In genomic region chr5:145014278-145014677, GRCm38 (mm10) we compare ENCODE assay signal across 42 mouse cellular contexts. TPM values are rescaled to one million over a fixed set of nuclear protein-coding genes. Genes with fewer than 3 reads are reported as not detected.
"Had no signal": no experiment of that assay in that cellular context is flagged by ENCODE, and none has a peak within 500 bp of the region (broad histone marks: within the 10 kb centered on the region; RNA-seq: fewer than 3 reads in every experiment).

No protein-coding gene starts in this region.

- H3K9ac ChIP-seq: heart, embryonic 13.5 days; heart, embryonic 15.5 days; hindbrain, embryonic 12.5 days; hindbrain, embryonic 13.5 days; hindbrain, embryonic 14.5 days; hindbrain, embryonic 15.5 days; intestine, embryonic 15.5 days; kidney, embryonic 15.5 days had no signal

- H3K27ac ChIP-seq: heart, embryonic 10.5 days; heart, embryonic 13.5 days; heart, embryonic 15.5 days; hindbrain, embryonic 10.5 days; hindbrain, embryonic 12.5 days; hindbrain, embryonic 13.5 days; hindbrain, embryonic 14.5 days; hindbrain, embryonic 15.5 days; hindbrain, postnatal 0 days; intestine, embryonic 15.5 days; kidney, embryonic 15.5 days; kidney, postnatal 0 days; layer of hippocampus, adult 2 months had no signal

- ATAC-seq: hindbrain, embryonic 16.5 days; hindbrain, postnatal 0 days; inflammation-experienced regulatory T-cells, adult 6 months; intestine, embryonic 15.5 days; intestine, embryonic 16.5 days; intestine, postnatal 0 days had no signal

- H3K27me3 ChIP-seq: heart, embryonic 13.5 days; heart, embryonic 15.5 days; hindbrain, embryonic 12.5 days; hindbrain, embryonic 13.5 days; hindbrain, embryonic 15.5 days; intestine, embryonic 15.5 days; kidney, embryonic 15.5 days had no signal

- H3K4me1 ChIP-seq: heart, embryonic 15.5 days; hindbrain, embryonic 10.5 days; hindbrain, embryonic 12.5 days; hindbrain, embryonic 13.5 days; hindbrain, embryonic 15.5 days; intestine, embryonic 15.5 days; kidney, embryonic 15.5 days had no signal

- H3K4me2 ChIP-seq: heart, embryonic 11.5 days; heart, embryonic 13.5 days; heart, embryonic 15.5 days; hindbrain, embryonic 12.5 days; hindbrain, embryonic 13.5 days; hindbrain, embryonic 14.5 days; hindbrain, embryonic 15.5 days; intestine, embryonic 15.5 days; kidney, embryonic 15.5 days had no signal

- H3K36me3 ChIP-seq: heart, embryonic 10.5 days; heart, embryonic 13.5 days; heart, embryonic 15.5 days; hindbrain, embryonic 10.5 days; hindbrain, embryonic 12.5 days; hindbrain, embryonic 13.5 days; hindbrain, embryonic 15.5 days; intestine, embryonic 15.5 days; kidney, embryonic 15.5 days had no signal

- H3K9me3 ChIP-seq: heart, embryonic 10.5 days; heart, embryonic 13.5 days; heart, embryonic 15.5 days; hindbrain, embryonic 10.5 days; hindbrain, embryonic 12.5 days; hindbrain, embryonic 13.5 days; hindbrain, embryonic 15.5 days; intestine, embryonic 15.5 days; kidney, embryonic 15.5 days had no signal

- DNase-seq: heart, postnatal 10 days; heart, postnatal 14 days; heart, postnatal 36 days; heart, postnatal 4 days; kidney, adult 11 months; kidney, adult 18-20 months; kidney, adult 2 months; kidney, adult 8-10 months; kidney, adult 9 months; kidney, postnatal 10 days; kidney, postnatal 14 days; kidney, postnatal 25 days; kidney, postnatal 36 days; kidney, postnatal 4 days; layer of hippocampus, adult 9-11 months; layer of hippocampus, postnatal 36 days had no signal

- H3K4me3 ChIP-seq: heart, embryonic 10.5 days; heart, embryonic 13.5 days; heart, embryonic 15.5 days; hindbrain, embryonic 10.5 days; hindbrain, embryonic 12.5 days; hindbrain, embryonic 13.5 days; hindbrain, embryonic 15.5 days; intestine, embryonic 15.5 days; kidney, embryonic 15.5 days; layer of hippocampus, adult 2 months had no signal

RNA-seq across cellular contexts. Expression of gene Gm4871, which starts 18.3 kb away (rescaled TPM):
- polyA plus RNA-seq: heart, embryonic 10.5 days; heart, embryonic 11.5 days; heart, embryonic 13.5 days; heart, embryonic 14.5 days; heart, embryonic 15.5 days; heart, embryonic 16.5 days; heart, postnatal 0 days; hindbrain, embryonic 11.5 days; hindbrain, embryonic 12.5 days; hindbrain, embryonic 13.5 days; hindbrain, embryonic 14.5 days; hindbrain, embryonic 15.5 days; hindbrain, embryonic 16.5 days; hindbrain, postnatal 0 days; inflammation-experienced regulatory T-cells, adult 6 months; intestine, embryonic 14.5 days; intestine, embryonic 15.5 days; intestine, embryonic 16.5 days; intestine, postnatal 0 days; kidney, adult 2 months; kidney, embryonic 14.5 days; kidney, embryonic 15.5 days; kidney, embryonic 16.5 days; kidney, postnatal 0 days; large intestine, adult 2 months had no signal

RNA-seq across cellular contexts. Expression of gene 1700018F24Rik, which starts 28.5 kb away (rescaled TPM):
- polyA plus RNA-seq: heart, embryonic 10.5 days; heart, embryonic 11.5 days; heart, embryonic 13.5 days; heart, embryonic 14.5 days; heart, embryonic 15.5 days; heart, embryonic 16.5 days; heart, postnatal 0 days; hindbrain, embryonic 10.5 days; hindbrain, embryonic 11.5 days; hindbrain, embryonic 12.5 days; hindbrain, embryonic 13.5 days; hindbrain, embryonic 14.5 days; hindbrain, embryonic 15.5 days; hindbrain, embryonic 16.5 days; hindbrain, postnatal 0 days; inflammation-experienced regulatory T-cells, adult 6 months; intestine, embryonic 14.5 days; intestine, embryonic 15.5 days; intestine, embryonic 16.5 days; intestine, postnatal 0 days; kidney, adult 2 months; kidney, embryonic 14.5 days; kidney, embryonic 15.5 days; kidney, embryonic 16.5 days; kidney, postnatal 0 days; large intestine, adult 2 months had no signal
